Mouse (Mus musculus) small intestine, adult 2 months (tissue): ENCODE results near the gene Pcgf2. TPM values are rescaled to one million over a fixed set of nuclear protein-coding genes. Genes with fewer than 3 reads are reported as not detected.

Source experiments
- H3K27ac ChIP-seq: fragments of 200-500 bp; 2 replicates; pipeline ENCODE4 v1.5.1; 2012; ENCODE audit warnings: low read depth, low read length, control low read depth, inconsistent platforms; ENCODE audit not compliant: insufficient read depth
- H3K27me3 ChIP-seq: fragments of 200-500 bp; 2 replicates; pipeline ENCODE4 v1.6.1; 2012; ENCODE audit warnings: mild to moderate bottlenecking, moderate library complexity, low read length, inconsistent platforms; ENCODE audit not compliant: control insufficient read depth, insufficient read depth
- H3K36me3 ChIP-seq: fragments of 200-500 bp; 2 replicates; pipeline ENCODE4 v1.6.1; 2012; ENCODE audit warnings: mild to moderate bottlenecking, low read length, control low read depth, inconsistent platforms; ENCODE audit not compliant: control insufficient read depth, insufficient read depth
- H3K4me1 ChIP-seq: fragments of 200-500 bp; 2 replicates; pipeline ENCODE4 v1.6.1; 2012; ENCODE audit warnings: low read length, inconsistent platforms, mixed read lengths; ENCODE audit not compliant: control insufficient read depth, insufficient read depth, insufficient read length
- H3K4me3 ChIP-seq: fragments of 200-500 bp; 2 replicates; pipeline ENCODE4 v1.5.1; 2012; ENCODE audit warnings: low read depth, mild to moderate bottlenecking, control low read depth, inconsistent platforms, low read length, moderate library complexity
- CTCF ChIP-seq: fragments of 200-500 bp; IDR thresholded peaks from 2 replicates; pipeline ENCODE4 v1.5.1; 2012; ENCODE audit warnings: low read depth, mild to moderate bottlenecking, control low read depth, inconsistent platforms, low read length, moderate library complexity, mixed read lengths; ENCODE audit not compliant: insufficient replicate concordance, insufficient read length; ENCODE audit errors: extremely low read depth
- POLR2A ChIP-seq: fragments of 200-500 bp; IDR thresholded peaks from 2 replicates; pipeline ENCODE4 v1.6.1; 2012; ENCODE audit warnings: low read depth, mild to moderate bottlenecking, control low read depth, inconsistent platforms, low read length, moderate library complexity
- WGBS: fragments of 180-500 bp; shearing (Covaris S2); methylation state at CpG from one replicate; pipeline ENCODE4 v1.1.7; 2018; 5-methylcytosine and 5-hydroxymethylcytosine counted together
- polyA plus RNA-seq: library from polyadenylated mRNA; depleted of rRNA; stranded (reverse); fragments of >200 nt; gene quantifications from 2 replicates; pipeline ENCODE4 v1.2.3, GENCODE M21; 2012

Pcgf2 gene
- polyA plus RNA-seq, 1 experiment: 77.9 TPM

- no peak for TF ChIP-seq CTCF
- no peak for TF ChIP-seq POLR2A
- no peak overlapping the region for H3K4me3 ChIP-seq
- 78% methylated on average over 10 of the region's 10 CpGs for WGBS
- H3K27me3 ChIP-seq: no peaks in the 10 kb centered on the region
- 0 out of 2 replicates have a peak, but pooled peaks cover 3% of the 10 kb centered on the region for H3K4me1 ChIP-seq
- H3K27ac ChIP-seq: no peak overlapping the region
- H3K36me3 ChIP-seq: peaks cover 8% of the 10 kb centered on the region
Measured at GRCm38 (mm10) chr11:97733689-97734088, 33.4 kb upstream of the Pcgf2 start.

GRCm38 (mm10) chr11:97728730-97729129, 28.4 kb upstream of the Pcgf2 start:
- no peak overlapping the region for H3K27ac ChIP-seq
- H3K4me3 ChIP-seq: no peak overlapping the region
- no peaks in the 10 kb centered on the region for H3K27me3 ChIP-seq
- TF ChIP-seq POLR2A (no peak), CTCF (no peak)
- 0 out of 2 replicates have a peak, but pooled peaks cover 3% of the 10 kb centered on the region for H3K4me1 ChIP-seq
- 83% methylated on average over 7 of the region's 7 CpGs for WGBS
- peaks cover 23% of the 10 kb centered on the region for H3K36me3 ChIP-seq

GRCm38 (mm10) chr11:97728311-97728710, 28.0 kb upstream of the Pcgf2 start:
- Histone ChIP-seq H3K27me3 (no peaks in the 10 kb centered on the region), H3K4me1 (0 out of 2 replicates have a peak, but pooled peaks cover 3% of the 10 kb centered on the region), H3K27ac (no peak overlapping the region), H3K4me3 (no peak overlapping the region), H3K36me3 (peaks cover 23% of the 10 kb centered on the region)
- TF ChIP-seq POLR2A: no peak
- TF ChIP-seq CTCF: no peak
- 80% methylated on average over 7 of the region's 7 CpGs for WGBS

- no peak overlapping the region for H3K4me3 ChIP-seq
- TF ChIP-seq CTCF (no peak), POLR2A (no peak)
- WGBS: 66% methylated on average over 7 of the region's 7 CpGs
- H3K4me1 ChIP-seq: peaks cover 2% of the 10 kb centered on the region; the same call in 1 of the 2 replicates
- no peaks in the 10 kb centered on the region for H3K27me3 ChIP-seq
- H3K27ac ChIP-seq: no peak overlapping the region
- H3K36me3 ChIP-seq: peaks cover 35% of the 10 kb centered on the region
Measured at GRCm38 (mm10) chr11:97723709-97724108, 23.4 kb upstream of the Pcgf2 start.

GRCm38 (mm10) chr11:97721338-97721737, 21.0 kb upstream of the Pcgf2 start:
- Histone ChIP-seq H3K4me1 (peaks cover 2% of the 10 kb centered on the region; the same call in 1 of the 2 replicates), H3K27ac (no peak overlapping the region), H3K36me3 (peaks cover 28% of the 10 kb centered on the region), H3K27me3 (no peaks in the 10 kb centered on the region), H3K4me3 (no peak overlapping the region)
- TF ChIP-seq POLR2A (no peak), CTCF (no peak)
- WGBS: 94% methylated on average over 4 of the region's 4 CpGs

GRCm38 (mm10) chr11:97719041-97719440, 18.7 kb upstream of the Pcgf2 start:
- TF ChIP-seq CTCF (no peak), POLR2A (no peak)
- H3K27ac ChIP-seq: no peak overlapping the region
- peaks cover 2% of the 10 kb centered on the region; the same call in 1 of the 2 replicates for H3K4me1 ChIP-seq
- H3K27me3 ChIP-seq: no peaks in the 10 kb centered on the region
- 87% methylated on average over 4 of the region's 4 CpGs for WGBS
- H3K36me3 ChIP-seq: peaks cover 20% of the 10 kb centered on the region
- no peak overlapping the region for H3K4me3 ChIP-seq

GRCm38 (mm10) chr11:97718281-97718860, 18.1 kb upstream of the Pcgf2 start:
- Histone ChIP-seq H3K36me3 (peaks cover 26% of the 10 kb centered on the region), H3K27me3 (no peaks in the 10 kb centered on the region), H3K27ac (no peak overlapping the region), H3K4me3 (no peak overlapping the region), H3K4me1 (peaks cover 2% of the 10 kb centered on the region; the same call in 1 of the 2 replicates)
- WGBS: 76% methylated on average over 15 of the region's 15 CpGs
- TF ChIP-seq CTCF: no peak
- TF ChIP-seq POLR2A: no peak

- peaks cover 29% of the 10 kb centered on the region for H3K36me3 ChIP-seq
- H3K27ac ChIP-seq: no peak overlapping the region
- no peak overlapping the region for H3K4me3 ChIP-seq
- H3K4me1 ChIP-seq: peaks cover 2% of the 10 kb centered on the region; the same call in 1 of the 2 replicates
- H3K27me3 ChIP-seq: no peaks in the 10 kb centered on the region
- TF ChIP-seq POLR2A: no peak
- TF ChIP-seq CTCF: no peak
- 79% methylated on average over 26 of the region's 26 CpGs for WGBS
Measured at GRCm38 (mm10) chr11:97717369-97718280, 17.3 kb upstream of the Pcgf2 start.
